Mouse (Mus musculus): Measurements from ENCODE around the gene Rcvrn. TPM values are rescaled to one million over a fixed set of nuclear protein-coding genes. Genes with fewer than 3 reads are reported as not detected.

The Rcvrn gene
- polyA plus RNA-seq, 1 experiment from 2014 or later = not detected

DNA sequence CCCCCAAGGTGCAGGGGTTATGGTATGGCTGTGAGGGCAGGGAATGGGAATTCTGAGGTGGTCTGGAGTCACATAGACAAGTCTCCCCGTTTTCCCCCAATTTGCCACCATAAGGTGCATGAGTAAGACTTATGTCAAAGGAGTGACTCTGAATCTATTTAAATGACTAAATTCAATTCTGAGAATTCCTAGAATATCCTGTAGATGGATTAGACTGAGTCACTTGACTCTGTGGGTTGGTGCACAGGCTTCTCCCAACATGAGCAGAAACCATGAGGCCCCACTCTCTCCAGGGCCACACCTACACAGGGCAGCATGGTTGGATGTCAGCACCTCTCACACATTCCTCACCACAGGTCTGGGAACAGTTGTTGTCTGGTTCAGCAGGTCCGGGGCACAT is 15.2 kb upstream of the Rcvrn start:
- H3K27ac ChIP-seq (replicated peaks; ENCODE audit: low read depth, low read length) = no peak overlapping the region

DNA sequence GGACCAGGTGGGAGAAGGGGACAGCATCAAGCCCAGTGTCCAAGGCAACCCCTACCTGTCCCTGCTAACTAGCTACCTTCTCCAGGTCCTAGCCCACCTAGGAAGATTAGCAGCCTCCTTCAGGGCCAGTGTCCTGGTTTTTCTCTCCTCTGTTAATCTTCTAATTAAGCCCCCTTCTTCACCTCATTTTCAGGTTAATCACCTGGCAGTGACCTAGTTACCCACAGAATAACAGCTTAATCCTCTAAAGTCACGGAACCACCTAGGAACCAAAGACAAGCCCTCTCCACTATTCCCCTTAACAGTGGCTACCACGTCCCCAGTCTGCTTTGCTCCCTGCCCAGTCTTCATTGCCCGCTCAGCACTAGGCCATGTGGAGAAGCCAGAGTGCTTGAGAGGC is 13.3 kb upstream of the Rcvrn start:
- no peak overlapping the region for H3K4me2 ChIP-seq (ENCODE audit: low read depth, severe bottlenecking)
- WGBS = 77% methylated on average over 3 of the region's 3 CpGs
- no peaks in the 10 kb centered on the region for H3K9me3 ChIP-seq (ENCODE audit: control insufficient read depth, low read length)
- H3K36me3 ChIP-seq (ENCODE audit: control insufficient read depth, insufficient read depth, low read length) = no peaks in the 10 kb centered on the region
- H3K4me3 ChIP-seq (ENCODE audit: low read depth, low read length) = no peak overlapping the region
- DNase-seq (ENCODE audit: low spot score) (no peak), ATAC-seq (ENCODE audit: insufficient number of reproducible peaks, low FRiP score, low TSS enrichment, low read depth) (no peak)
- no peaks in the 10 kb centered on the region for H3K4me1 ChIP-seq (ENCODE audit: control insufficient read depth, insufficient read depth, low read length)
- no peak overlapping the region for H3K9ac ChIP-seq (ENCODE audit: low read length)
- no peaks in the 10 kb centered on the region for H3K27me3 ChIP-seq (ENCODE audit: control insufficient read depth, insufficient read depth, low read length)
- H3K27ac ChIP-seq (replicated peaks; ENCODE audit: low read depth, low read length) = no peak overlapping the region

More for the DNA sequence above, 15.2 kb upstream of the Rcvrn start:
- DNase-seq (ENCODE audit: low spot score) (no peak), ATAC-seq (ENCODE audit: insufficient number of reproducible peaks, low FRiP score, low TSS enrichment, low read depth) (no peak)
- no peak overlapping the region for H3K4me3 ChIP-seq (ENCODE audit: low read depth, low read length)
- no peak overlapping the region for H3K4me2 ChIP-seq (ENCODE audit: low read depth, severe bottlenecking)
- H3K36me3 ChIP-seq (ENCODE audit: control insufficient read depth, insufficient read depth, low read length) = no peaks in the 10 kb centered on the region
- 86% methylated on average over 2 of the region's 2 CpGs for WGBS
- H3K4me1 ChIP-seq (ENCODE audit: control insufficient read depth, insufficient read depth, low read length) = no peaks in the 10 kb centered on the region
- no peaks in the 10 kb centered on the region for H3K9me3 ChIP-seq (ENCODE audit: control insufficient read depth, low read length)
- H3K27me3 ChIP-seq (ENCODE audit: control insufficient read depth, insufficient read depth, low read length) = no peaks in the 10 kb centered on the region
- no peak overlapping the region for H3K9ac ChIP-seq (ENCODE audit: low read length)

DNA sequence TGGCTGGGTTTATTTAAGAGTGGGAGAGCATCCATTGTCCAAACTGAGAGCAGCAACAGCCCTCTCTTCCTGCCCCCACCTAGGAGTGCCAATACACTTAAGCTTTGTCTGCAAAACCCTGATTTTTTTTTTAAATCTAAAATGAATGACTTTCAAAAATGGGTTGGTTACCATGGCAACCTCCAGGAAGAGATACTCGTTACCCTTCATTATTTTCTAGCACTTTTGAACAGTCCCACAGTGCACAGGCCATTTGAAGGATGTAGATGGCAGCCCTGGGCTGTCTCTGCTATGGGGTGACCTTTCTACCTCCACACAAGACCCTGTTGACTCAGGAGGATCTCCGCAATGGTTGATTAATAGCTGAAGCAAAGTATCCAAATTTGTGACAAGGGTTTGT is 9.0 kb upstream of the Rcvrn start:
- no peak for ATAC-seq (ENCODE audit: insufficient number of reproducible peaks, low FRiP score, low TSS enrichment, low read depth)
- H3K27ac ChIP-seq (replicated peaks; ENCODE audit: low read depth, low read length) = no peak overlapping the region
- 79% methylated on average over 2 of the region's 2 CpGs for WGBS

GRCm38 (mm10) chr11:67712976-67713375 is 17.9 kb downstream of the Rcvrn start:
- Histone ChIP-seq H3K4me3 (ENCODE audit: low read depth, low read length) (no peak overlapping the region), H3K9ac (ENCODE audit: low read length) (no peak overlapping the region), H3K4me1 (ENCODE audit: control insufficient read depth, insufficient read depth, low read length) (no peaks in the 10 kb centered on the region), H3K9me3 (ENCODE audit: control insufficient read depth, low read length) (no peaks in the 10 kb centered on the region), H3K36me3 (ENCODE audit: control insufficient read depth, insufficient read depth, low read length) (no peaks in the 10 kb centered on the region), H3K27ac (replicated peaks; ENCODE audit: low read depth, low read length) (no peak overlapping the region), H3K27me3 (ENCODE audit: control insufficient read depth, insufficient read depth, low read length) (no peaks in the 10 kb centered on the region), H3K4me2 (ENCODE audit: low read depth, severe bottlenecking) (no peak overlapping the region)
- 95% methylated on average over 4 of the region's 4 CpGs for WGBS
- DNase-seq (ENCODE audit: low spot score) = no peak
- no peak for ATAC-seq (ENCODE audit: insufficient number of reproducible peaks, low FRiP score, low TSS enrichment, low read depth)

More for the DNA sequence above, 9.0 kb upstream of the Rcvrn start:
- Histone ChIP-seq H3K9ac (ENCODE audit: low read length) (no peak overlapping the region), H3K36me3 (ENCODE audit: control insufficient read depth, insufficient read depth, low read length) (no peaks in the 10 kb centered on the region), H3K4me1 (ENCODE audit: control insufficient read depth, insufficient read depth, low read length) (no peaks in the 10 kb centered on the region), H3K27me3 (ENCODE audit: control insufficient read depth, insufficient read depth, low read length) (no peaks in the 10 kb centered on the region), H3K4me2 (ENCODE audit: low read depth, severe bottlenecking) (no peak overlapping the region), H3K9me3 (ENCODE audit: control insufficient read depth, low read length) (no peaks in the 10 kb centered on the region), H3K4me3 (ENCODE audit: low read depth, low read length) (no peak overlapping the region)
- DNase-seq (ENCODE audit: low spot score) = no peak

GRCm38 (mm10) chr11:67715382-67715781 is 20.3 kb downstream of the Rcvrn start:
- no peaks in the 10 kb centered on the region for H3K4me1 ChIP-seq (ENCODE audit: control insufficient read depth, insufficient read depth, low read length)
- H3K4me2 ChIP-seq (ENCODE audit: low read depth, severe bottlenecking) = no peak overlapping the region
- ATAC-seq (ENCODE audit: insufficient number of reproducible peaks, low FRiP score, low TSS enrichment, low read depth) (no peak), DNase-seq (ENCODE audit: low spot score) (no peak)
- no peak overlapping the region for H3K9ac ChIP-seq (ENCODE audit: low read length)
- H3K4me3 ChIP-seq (ENCODE audit: low read depth, low read length) = no peak overlapping the region
- no peaks in the 10 kb centered on the region for H3K27me3 ChIP-seq (ENCODE audit: control insufficient read depth, insufficient read depth, low read length)
- H3K27ac ChIP-seq (replicated peaks; ENCODE audit: low read depth, low read length) = no peak overlapping the region
- no peaks in the 10 kb centered on the region for H3K9me3 ChIP-seq (ENCODE audit: control insufficient read depth, low read length)
- no peaks in the 10 kb centered on the region for H3K36me3 ChIP-seq (ENCODE audit: control insufficient read depth, insufficient read depth, low read length)
- WGBS = 84% methylated on average over 4 of the region's 4 CpGs

DNA sequence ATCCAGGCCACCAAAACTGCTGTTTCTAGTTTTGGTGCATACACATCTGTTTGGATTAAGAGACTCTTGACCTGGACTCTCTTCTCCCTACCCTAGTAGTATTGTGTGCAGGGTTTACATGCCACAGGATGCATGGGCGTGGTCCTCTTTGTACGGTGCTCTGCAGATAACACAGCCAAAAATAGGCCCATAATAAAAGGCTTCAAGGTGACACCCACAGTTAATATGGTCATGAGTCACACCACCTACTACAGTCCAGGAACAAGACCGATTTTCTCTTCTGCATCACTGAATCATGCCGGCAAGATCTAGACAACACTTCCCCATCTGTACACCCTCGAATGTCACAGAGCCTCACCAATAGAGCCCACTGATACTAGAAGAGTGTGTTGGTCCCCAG is 26.4 kb downstream of the Rcvrn start:
- no peak for DNase-seq (ENCODE audit: low spot score)
- H3K27ac ChIP-seq (replicated peaks; ENCODE audit: low read depth, low read length) = no peak overlapping the region
- H3K4me2 ChIP-seq (ENCODE audit: low read depth, severe bottlenecking) = no peak overlapping the region
- 89% methylated on average over 5 of the region's 5 CpGs for WGBS
- ATAC-seq (ENCODE audit: insufficient number of reproducible peaks, low FRiP score, low TSS enrichment, low read depth) = no peak
- no peaks in the 10 kb centered on the region for H3K27me3 ChIP-seq (ENCODE audit: control insufficient read depth, insufficient read depth, low read length)
- no peaks in the 10 kb centered on the region for H3K36me3 ChIP-seq (ENCODE audit: control insufficient read depth, insufficient read depth, low read length)
- no peaks in the 10 kb centered on the region for H3K9me3 ChIP-seq (ENCODE audit: control insufficient read depth, low read length)
- no peak overlapping the region for H3K4me3 ChIP-seq (ENCODE audit: low read depth, low read length)
- H3K4me1 ChIP-seq (ENCODE audit: control insufficient read depth, insufficient read depth, low read length) = no peaks in the 10 kb centered on the region
- no peak overlapping the region for H3K9ac ChIP-seq (ENCODE audit: low read length)

- Histone ChIP-seq H3K27me3 (ENCODE audit: control insufficient read depth, insufficient read depth, low read length) (no peaks in the 10 kb centered on the region), H3K4me2 (ENCODE audit: low read depth, severe bottlenecking) (no peak overlapping the region), H3K36me3 (ENCODE audit: control insufficient read depth, insufficient read depth, low read length) (no peaks in the 10 kb centered on the region), H3K9me3 (ENCODE audit: control insufficient read depth, low read length) (no peaks in the 10 kb centered on the region), H3K27ac (replicated peaks; ENCODE audit: low read depth, low read length) (no peak overlapping the region), H3K4me3 (ENCODE audit: low read depth, low read length) (no peak overlapping the region), H3K9ac (ENCODE audit: low read length) (no peak overlapping the region), H3K4me1 (ENCODE audit: control insufficient read depth, insufficient read depth, low read length) (no peaks in the 10 kb centered on the region)
- no peak for ATAC-seq (ENCODE audit: insufficient number of reproducible peaks, low FRiP score, low TSS enrichment, low read depth)
- 63% methylated on average over 7 of the region's 7 CpGs for WGBS
- DNase-seq (ENCODE audit: low spot score) = no peak
Measured at GRCm38 (mm10) chr11:67722399-67723156, 27.5 kb downstream of the Rcvrn start.

- ATAC-seq (ENCODE audit: insufficient number of reproducible peaks, low FRiP score, low TSS enrichment, low read depth) = no peak
- WGBS = 73% methylated on average over 8 of the region's 8 CpGs
- H3K9me3 ChIP-seq (ENCODE audit: control insufficient read depth, low read length) = no peaks in the 10 kb centered on the region
Measured at GRCm38 (mm10) chr11:67723231-67724013, 28.3 kb downstream of the Rcvrn start.

More at GRCm38 (mm10) chr11:67723231-67724013, 28.3 kb downstream of the Rcvrn start:
- H3K4me3 ChIP-seq (ENCODE audit: low read depth, low read length) = no peak overlapping the region
- H3K4me2 ChIP-seq (ENCODE audit: low read depth, severe bottlenecking) = no peak overlapping the region
- H3K4me1 ChIP-seq (ENCODE audit: control insufficient read depth, insufficient read depth, low read length) = no peaks in the 10 kb centered on the region
- H3K27me3 ChIP-seq (ENCODE audit: control insufficient read depth, insufficient read depth, low read length) = no peaks in the 10 kb centered on the region
- no peak overlapping the region for H3K27ac ChIP-seq (replicated peaks; ENCODE audit: low read depth, low read length)
- DNase-seq (ENCODE audit: low spot score) = no peak
- no peak overlapping the region for H3K9ac ChIP-seq (ENCODE audit: low read length)
- H3K36me3 ChIP-seq (ENCODE audit: control insufficient read depth, insufficient read depth, low read length) = no peaks in the 10 kb centered on the region

All from limb, embryonic 11.5 days (tissue).